Mouse (Mus musculus): ENCODE data around the gene Tnni2.

- TF ChIP-seq TAL1 (IDR thresholded peaks at IDR 0.05; ENCODE audit: low read length) (no peak), GATA1 (IDR thresholded peaks at IDR 0.05; ENCODE audit: low read length) (no peak)
These were observed 38.0 kb upstream of the Tnni2 start for GRCm38 (mm10) chr7:142403591-142403990.
